Mouse (Mus musculus) myocyte (in vitro differentiated cells): ENCODE results near the gene Kank1.

Experiments used
- E2F4 ChIP-seq: IDR thresholded peaks from one replicate; pipeline ENCODE4 v1.6.1; 2011; ENCODE audit warnings: mild to moderate bottlenecking, control low read depth, moderate library complexity; ENCODE audit not compliant: insufficient read depth
- MAX ChIP-seq: IDR thresholded peaks from one replicate; pipeline ENCODE4 v1.6.1; 2011; ENCODE audit warnings: low read depth, mild to moderate bottlenecking, control low read depth
- MYOG ChIP-seq, 3 experiments: IDR thresholded peaks; one replicate each; pipeline ENCODE4 v1.6.1; 2011; ENCODE audit warnings: control low read depth in 2 of 3, low read depth in 2 of 3, mild to moderate bottlenecking in 2 of 3; ENCODE audit not compliant: insufficient read length in 2 of 3, control insufficient read depth in 1 of 3, insufficient read depth in 1 of 3
- POLR2A ChIP-seq: IDR thresholded peaks from one replicate; pipeline ENCODE4 v1.6.1; 2011; ENCODE audit warnings: low read depth, mild to moderate bottlenecking, control low read depth, moderate library complexity; ENCODE audit not compliant: insufficient read length
- POLR2AphosphoS2 ChIP-seq: IDR thresholded peaks from one replicate; pipeline ENCODE4 v1.6.1; 2011; ENCODE audit warnings: low read depth, control low read depth; ENCODE audit not compliant: insufficient read length
- SRF ChIP-seq: IDR thresholded peaks from one replicate; pipeline ENCODE4 v1.6.1; 2011; ENCODE audit warnings: low read depth; ENCODE audit not compliant: control insufficient read depth, insufficient read length
- TCF12 ChIP-seq: IDR thresholded peaks from one replicate; pipeline ENCODE4 v1.6.1; 2011; ENCODE audit warnings: mild to moderate bottlenecking, control low read depth; ENCODE audit not compliant: poor library complexity, insufficient read depth, severe bottlenecking
- USF1 ChIP-seq: IDR thresholded peaks from one replicate; pipeline ENCODE4 v1.6.1; 2011; ENCODE audit warnings: low read depth, mild to moderate bottlenecking, control low read depth, moderate library complexity

- TF ChIP-seq E2F4 = no peak
- no peak for TF ChIP-seq POLR2A
- no peak for TF ChIP-seq USF1
- no peak for TF ChIP-seq MYOG (IDR thresholded peaks at IDR 0.05; ENCODE audit: control insufficient read depth in 1 of 3, insufficient read depth in 1 of 3, insufficient read length in 2 of 3, low read depth in 2 of 3)
- no peak for TF ChIP-seq POLR2AphosphoS2
- no peak for TF ChIP-seq SRF
- TF ChIP-seq TCF12 = no peak
- no peak for TF ChIP-seq MAX
Observed at GRCm38 (mm10) chr19:25277761-25278160, 41.0 kb downstream of the Kank1 start.
